8 mouse cellular contexts compared by ENCODE assay signal in genomic region chr3:96182382-96182776, GRCm38 (mm10). TPM values are rescaled to one million over a fixed set of nuclear protein-coding genes. Genes with fewer than 3 reads are reported as not detected.
DNase-seq lines count a peak whose midpoint lies in the region; ATAC-seq and TF ChIP-seq lines count a peak whose summit lies in the region.

No protein-coding gene starts in this region.

- no peaks in the 10 kb centered on the region for H3K9me3 ChIP-seq in heart, embryonic 11.5 days (replicated peaks; ENCODE audit: control insufficient read depth, low read length)
- H3K9me3 ChIP-seq in limb, embryonic 14.5 days (ENCODE audit: control insufficient read depth, low read length): no peaks in the 10 kb centered on the region

- no peak for TF ChIP-seq POLR2A in limb, embryonic 14.5 days (IDR thresholded peaks at IDR 0.05; ENCODE audit: borderline replicate concordance, extremely low read depth, insufficient read depth, insufficient read length)

- peaks cover 21% of the 10 kb centered on the region for H3K4me1 ChIP-seq in heart, embryonic 11.5 days (ENCODE audit: control insufficient read depth, insufficient read depth, low read length)
- H3K4me1 ChIP-seq in limb, embryonic 14.5 days (ENCODE audit: control insufficient read depth, insufficient read depth, low read length): peaks cover 16% of the 10 kb centered on the region

- peak overlapping the region; percentile 80 for H3K4me2 ChIP-seq in heart, embryonic 11.5 days
- H3K4me2 ChIP-seq in limb, embryonic 14.5 days (replicated peaks; ENCODE audit: low read depth, low read length, severe bottlenecking): peak overlapping the region; percentile 71

- 0 out of 2 replicates have a peak, but pooled peaks have one; percentile 23 for ATAC-seq in heart, embryonic 11.5 days (replicated peaks; ENCODE audit: insufficient number of reproducible peaks, low FRiP score, low TSS enrichment)
- no peak for ATAC-seq in limb, embryonic 14.5 days (ENCODE audit: low FRiP score, low read depth)

- H3K27ac ChIP-seq in heart, embryonic 11.5 days (ENCODE audit: low read depth, low read length): peak overlapping the region; percentile 92
- H3K27ac ChIP-seq in limb, embryonic 14.5 days (replicated peaks; ENCODE audit: low read depth, low read length): no peak overlapping the region

- H3K4me3 ChIP-seq in heart, embryonic 11.5 days (ENCODE audit: low read depth, low read length): peak overlapping the region; percentile 66
- peak overlapping the region; percentile 52; the same call in 1 of the 2 replicates for H3K4me3 ChIP-seq in limb, embryonic 14.5 days (replicated peaks; ENCODE audit: low read length)

- H3K27me3 ChIP-seq in heart, embryonic 11.5 days (ENCODE audit: control insufficient read depth, insufficient read depth, low read length): no peaks in the 10 kb centered on the region
- no peaks in the 10 kb centered on the region for H3K27me3 ChIP-seq in limb, embryonic 14.5 days (ENCODE audit: control insufficient read depth, insufficient read depth, low read length)

- 23% methylated on average over 4 of the region's 4 CpGs for WGBS in heart, embryonic 11.5 days (ENCODE audit: insufficient replicate concordance)
- 18% methylated on average over 4 of the region's 4 CpGs for WGBS in limb, embryonic 14.5 days

- intact Hi-C loops in heart, postnatal 25 days (cut with DNase I): no loop called here

- peaks cover 13% of the 10 kb centered on the region for H3K36me3 ChIP-seq in heart, embryonic 11.5 days (ENCODE audit: control insufficient read depth, insufficient read depth, low read length)
- peaks cover 15% of the 10 kb centered on the region for H3K36me3 ChIP-seq in limb, embryonic 14.5 days (ENCODE audit: control insufficient read depth, insufficient read depth, low read length)

- H3K9ac ChIP-seq in heart, embryonic 11.5 days (ENCODE audit: low read depth, low read length): peak overlapping the region; percentile 76
- H3K9ac ChIP-seq in limb, embryonic 14.5 days (ENCODE audit: low read depth, low read length, severe bottlenecking): peak overlapping the region; percentile 40; the same call in 1 of the 2 replicates

- no peak for DNase-seq in heart, postnatal 25 days (ENCODE audit: low spot score)
- DNase-seq in right cerebral cortex, postnatal 25 days: peak; percentile 35
- DNase-seq in right cerebral cortex, postnatal 14 days: no peak
- DNase-seq in limb, embryonic 14.5 days (ENCODE audit: low spot score): no peak
- no peak for DNase-seq in testis, postnatal 14 days (ENCODE audit: low spot score)
- no peak for DNase-seq in adrenal gland, postnatal 14 days
- DNase-seq in spleen, postnatal 4 days (ENCODE audit: low spot score in 2 of 2): no peak

RNA-seq across cellular contexts. Expression of gene Sv2a, which starts 1.4 kb away (rescaled TPM):
- 12.3 and 18.6 TPM in 2 replicates for polyA plus RNA-seq in heart, embryonic 11.5 days (2014; fragmentation: Nextera tagmentation; extraction: Ambion mirVana)
- total RNA-seq in heart, postnatal 25 days (2021): 1 to 10 TPM; 5.0 to 6.5 TPM
- polyA plus RNA-seq in limb, embryonic 14.5 days (2012; rRNA removed): 13.2 and 13.8 TPM in 2 replicates
- 3.6 and 3.8 TPM in 2 replicates for polyA plus RNA-seq in limb, embryonic 14.5 days (2014; fragmentation: Nextera tagmentation; extraction: Ambion mirVana)
- total RNA-seq in adrenal gland, postnatal 14 days (2021): 9.0 and 10.4 TPM in 2 replicates

RNA-seq across cellular contexts. Expression of gene Sf3b4, which starts 10.2 kb away (rescaled TPM):
- polyA plus RNA-seq in heart, embryonic 11.5 days (2014; fragmentation: Nextera tagmentation; extraction: Ambion mirVana): 119 and 126 TPM in 2 replicates
- 10 to 100 TPM; 16.9 to 17.2 TPM for total RNA-seq in heart, postnatal 25 days (2021)
- polyA plus RNA-seq in limb, embryonic 14.5 days (2012; rRNA removed): 126 and 185 TPM in 2 replicates
- polyA plus RNA-seq in limb, embryonic 14.5 days (2014; fragmentation: Nextera tagmentation; extraction: Ambion mirVana): 173 and 179 TPM in 2 replicates
- 52.0 and 57.5 TPM in 2 replicates for total RNA-seq in adrenal gland, postnatal 14 days (2021)

RNA-seq across cellular contexts. Expression of gene Mtmr11, which starts 20.6 kb away (rescaled TPM):
- polyA plus RNA-seq in heart, embryonic 11.5 days (2014; fragmentation: Nextera tagmentation; extraction: Ambion mirVana): 8.6 and 10.4 TPM in 2 replicates
- total RNA-seq in heart, postnatal 25 days (2021): 1 to 10 TPM; 3.2 TPM
- 42.9 and 44.9 TPM in 2 replicates for polyA plus RNA-seq in limb, embryonic 14.5 days (2012; rRNA removed)
- polyA plus RNA-seq in limb, embryonic 14.5 days (2014; fragmentation: Nextera tagmentation; extraction: Ambion mirVana): 27.5 and 34.1 TPM in 2 replicates
- 9.3 and 15.6 TPM in 2 replicates for total RNA-seq in adrenal gland, postnatal 14 days (2021)

RNA-seq across cellular contexts. Expression of gene Bola1, which starts 37.1 kb away (rescaled TPM):
- polyA plus RNA-seq in heart, embryonic 11.5 days (2014; fragmentation: Nextera tagmentation; extraction: Ambion mirVana): 47.5 and 49.6 TPM in 2 replicates
- total RNA-seq in heart, postnatal 25 days (2021): 10 to 100 TPM; 19.3 to 22.2 TPM
- 38.8 and 43.9 TPM in 2 replicates for polyA plus RNA-seq in limb, embryonic 14.5 days (2012; rRNA removed)
- polyA plus RNA-seq in limb, embryonic 14.5 days (2014; fragmentation: Nextera tagmentation; extraction: Ambion mirVana): 47.7 and 60.2 TPM in 2 replicates
- total RNA-seq in adrenal gland, postnatal 14 days (2021): 33.1 and 33.2 TPM in 2 replicates

RNA-seq across cellular contexts. Expression of gene Hist2h2ab, which starts 37.3 kb away (rescaled TPM):
- polyA plus RNA-seq in heart, embryonic 11.5 days (2014; fragmentation: Nextera tagmentation; extraction: Ambion mirVana): not detected in 2 replicates
- total RNA-seq in heart, postnatal 25 days (2021): 1 to 10 TPM; 3.0 to 3.4 TPM
- 1.7 and 2.7 TPM in 2 replicates for polyA plus RNA-seq in limb, embryonic 14.5 days (2012; rRNA removed)
- polyA plus RNA-seq in limb, embryonic 14.5 days (2014; fragmentation: Nextera tagmentation; extraction: Ambion mirVana): 0.99 and 1.3 TPM in 2 replicates
- total RNA-seq in adrenal gland, postnatal 14 days (2021): 14.3 and 17.6 TPM in 2 replicates
